Mouse (Mus musculus): ENCODE measurements at regions not wholly inside any gene's neighbourhood (a gene's known extent, or its start where the extent isn't known, plus 50 kb on each side); places are given as distances from the start of the nearest gene placed in this dataset. TPM values are rescaled to one million over a fixed set of nuclear protein-coding genes. Genes with fewer than 3 reads are reported as not detected.
A peak's percentile ranks its signal among the peaks of the same experiment; 100 is the strongest.

GRCm38 (mm10) chrX:103563531-103564246 lies 66.7 kb upstream of the Zcchc13 start:
- no peaks in the 10 kb centered on the region for H3K27me3 ChIP-seq (ENCODE audit: insufficient read depth, poor library complexity, severe bottlenecking)
- H3K4me3 ChIP-seq, result no peak overlapping the region
- WGBS, result 68% methylated on average over 8 of the region's 8 CpGs
- no peak overlapping the region; the same call in 1 of the 2 replicates for H3K27ac ChIP-seq
- no peaks in the 10 kb centered on the region for H3K9me3 ChIP-seq
- H3K4me1 ChIP-seq, result no peaks in the 10 kb centered on the region; the same call in 1 of the 2 replicates
- peaks cover 6% of the 10 kb centered on the region; the same call in 1 of the 2 replicates for H3K36me3 ChIP-seq
- peak; percentile 80 for DNase-seq (ENCODE audit: low spot score)

DNA sequence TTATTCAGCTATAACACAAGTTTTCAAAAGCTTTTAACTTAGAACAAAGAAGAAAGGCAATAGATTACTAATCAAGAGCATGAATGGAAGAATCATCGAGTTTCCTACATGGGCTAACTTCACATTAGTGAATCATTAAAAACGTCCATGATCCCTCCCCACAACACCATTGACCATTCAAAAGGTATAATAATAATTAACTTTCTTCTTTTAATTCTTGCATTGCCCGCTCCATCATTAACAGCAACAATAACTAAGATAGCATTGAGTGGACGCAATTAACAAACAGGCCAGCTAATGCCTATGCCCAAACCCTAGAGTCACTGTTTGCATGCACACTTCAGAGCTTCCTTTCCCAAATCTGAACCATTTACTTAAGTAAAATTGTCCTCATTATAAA lies 57.0 kb upstream of the Zcchc13 start:
- 86% methylated on average over 4 of the region's 4 CpGs for WGBS
- no peak overlapping the region for H3K4me3 ChIP-seq
- no peaks in the 10 kb centered on the region for H3K4me1 ChIP-seq
- no peak for DNase-seq (ENCODE audit: low spot score)
- H3K36me3 ChIP-seq, result peaks cover 2% of the 10 kb centered on the region; the same call in 1 of the 2 replicates
- H3K9me3 ChIP-seq, result no peaks in the 10 kb centered on the region
- H3K27me3 ChIP-seq (ENCODE audit: insufficient read depth, poor library complexity, severe bottlenecking), result no peaks in the 10 kb centered on the region
- no peak overlapping the region for H3K27ac ChIP-seq

DNA sequence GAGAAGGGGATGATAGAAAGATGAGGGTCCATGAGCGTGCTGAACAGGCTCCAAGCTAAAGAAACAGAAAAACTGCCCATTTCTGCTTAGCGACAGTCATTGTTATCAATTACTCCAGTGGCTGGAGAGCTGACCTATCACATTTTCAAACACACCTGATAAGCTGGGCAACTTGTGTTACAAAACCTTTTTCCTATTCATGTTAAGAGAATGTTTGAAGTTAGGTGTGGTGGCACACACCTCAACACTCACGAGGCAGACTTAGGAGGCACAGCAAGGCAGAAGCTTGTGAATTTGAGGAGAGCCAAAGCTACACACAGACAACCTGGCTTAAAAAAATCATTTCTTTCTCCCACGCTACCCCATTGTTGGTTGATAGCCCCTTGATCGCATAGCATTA lies 50.9 kb upstream of the Zcchc13 start:
- DNase-seq (ENCODE audit: low spot score), result no peak
- peaks cover 3% of the 10 kb centered on the region; the same call in 1 of the 2 replicates for H3K4me1 ChIP-seq
- H3K4me3 ChIP-seq, result no peak overlapping the region
- WGBS, result 55% methylated on average over 5 of the region's 5 CpGs
- no peaks in the 10 kb centered on the region for H3K36me3 ChIP-seq
- no peaks in the 10 kb centered on the region for H3K9me3 ChIP-seq
- H3K27ac ChIP-seq, result no peak overlapping the region
- no peaks in the 10 kb centered on the region for H3K27me3 ChIP-seq (ENCODE audit: insufficient read depth, poor library complexity, severe bottlenecking)

MicroRNA genes in the stretch of these regions (microRNA counts, 519-probe panel; counts per million panel counts)
- 4,808 counts per million, percentile 33 among the panel's probes with 10 or more counts for microRNA mmu-miR-374
- 2,647 counts per million, percentile 8 among the panel's probes with 10 or more counts for microRNA mmu-miR-421

Small RNAs in the stretch of these regions (microRNA-seq; reads per million reads assigned to microRNA genes)
- gene Mir374b (not detected), gene Mir374c (not detected), gene Mir421 (881 reads per million, percentile 77 among the genes with 10 or more reads in this experiment)

All from heart, embryonic 10.5 days (tissue).